Mouse (Mus musculus): ENCODE measurements at regions not wholly inside any gene's neighbourhood (a gene's known extent, or its start where the extent isn't known, plus 50 kb on each side); places are given as distances from the start of the nearest gene placed in this dataset.

GRCm38 (mm10) chr1:49795017-49795416 is 1105.4 kb upstream of the Tmeff2 start:
- DNase-seq, result no peak
- no peaks in the 10 kb centered on the region for H3K27me3 ChIP-seq (ENCODE audit: control insufficient read depth, insufficient read depth, low read length)

GRCm38 (mm10) chr1:49809386-49809785 is 1091.1 kb upstream of the Tmeff2 start:
- Histone ChIP-seq H3K27ac (ENCODE audit: insufficient read depth, low read length) (no peak overlapping the region), H3K27me3 (ENCODE audit: control insufficient read depth, insufficient read depth, low read length) (no peaks in the 10 kb centered on the region), H3K4me1 (ENCODE audit: control insufficient read depth, insufficient read depth, low read length) (no peaks in the 10 kb centered on the region), H3K4me3 (replicated peaks; ENCODE audit: insufficient read depth, low read depth, low read length) (no peak overlapping the region)
- TF ChIP-seq POLR2A (IDR thresholded peaks at IDR 0.05; ENCODE audit: borderline replicate concordance, insufficient read depth, low read length), result no peak
- no peak for TF ChIP-seq CTCF (IDR thresholded peaks at IDR 0.05; ENCODE audit: borderline replicate concordance, insufficient read depth, low read depth, low read length)
- DNase-seq, result peak; percentile 29 to 68

More at GRCm38 (mm10) chr1:49795017-49795416, 1105.4 kb upstream of the Tmeff2 start:
- Histone ChIP-seq H3K4me1 (ENCODE audit: control insufficient read depth, insufficient read depth, low read length) (no peaks in the 10 kb centered on the region), H3K27ac (ENCODE audit: insufficient read depth, low read length) (no peak overlapping the region), H3K4me3 (replicated peaks; ENCODE audit: insufficient read depth, low read depth, low read length) (no peak overlapping the region)
- no peak for TF ChIP-seq CTCF (IDR thresholded peaks at IDR 0.05; ENCODE audit: borderline replicate concordance, insufficient read depth, low read depth, low read length)
- TF ChIP-seq POLR2A (IDR thresholded peaks at IDR 0.05; ENCODE audit: borderline replicate concordance, insufficient read depth, low read length), result no peak
